Mouse (Mus musculus): ENCODE data around the gene Polr2h.

DNA sequence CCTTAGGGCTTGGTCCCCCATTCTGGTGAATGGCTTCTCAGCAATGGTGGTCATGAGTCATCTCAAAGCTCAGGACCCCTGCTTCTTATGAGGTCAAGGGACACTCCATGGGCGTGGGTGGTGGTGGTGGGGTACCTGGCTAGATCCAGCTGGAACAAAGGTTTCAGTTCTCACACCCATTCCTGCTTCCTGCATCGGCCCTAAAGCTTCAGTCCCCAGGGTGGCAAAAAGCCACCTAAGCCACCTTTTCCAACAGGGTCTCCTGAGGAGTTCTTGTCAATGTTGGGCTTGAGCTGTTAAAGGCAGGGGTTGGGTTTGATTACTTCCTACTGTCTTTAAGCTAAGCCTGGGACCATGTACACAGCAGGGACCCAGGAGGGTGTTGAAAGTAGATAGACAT lies 2.3 kb upstream of the Polr2h start:
- TF ChIP-seq FOSL1 (IDR thresholded peaks at IDR 0.05; ENCODE audit: insufficient read depth, low read length, poor library complexity, severe bottlenecking) (no peak), CTCF (IDR thresholded peaks at IDR 0.05; ENCODE audit: control insufficient read depth, insufficient read depth, insufficient read length) (no peak), USF1 (IDR thresholded peaks at IDR 0.05; ENCODE audit: low read depth) (no peak), MAX (IDR thresholded peaks at IDR 0.05) (no peak), MYOG (IDR thresholded peaks at IDR 0.05; ENCODE audit: control insufficient read depth, extremely low read depth, insufficient read length) (no peak), CEBPB (IDR thresholded peaks at IDR 0.05; ENCODE audit: low read depth) (no peak), MYOD1 (IDR thresholded peaks at IDR 0.05; ENCODE audit: control insufficient read depth, insufficient read length, low read depth) (no peak)

All from C2C12 (cell line).